Mouse (Mus musculus): ENCODE measurements at regions not wholly inside any gene's neighbourhood (a gene's known extent, or its start where the extent isn't known, plus 50 kb on each side); places are given as distances from the start of the nearest gene placed in this dataset.

GRCm38 (mm10) chr17:45966736-45967135 lies 65.4 kb downstream of the Vegfa start:
- TF ChIP-seq POLR2A (IDR thresholded peaks at IDR 0.05; ENCODE audit: borderline replicate concordance, low read depth, low read length) (no peak), CTCF (IDR thresholded peaks at IDR 0.05; ENCODE audit: low read depth, low read length) (no peak)
